Mouse (Mus musculus) right cerebral cortex, adult 2 months (tissue): ENCODE measurements at regions not wholly inside any gene's neighbourhood (a gene's known extent, or its start where the extent isn't known, plus 50 kb on each side); places are given as distances from the start of the nearest gene placed in this dataset.

Source experiments
- DNase-seq, 2 experiments: peaks; one replicate each; pipeline ENCODE4 v3.0.0; 2021 to 2022; ENCODE audit warnings: low spot score in 2 of 2

- DNase-seq: no peak
Measured at GRCm38 (mm10) chr10:44730721-44731120, 202.4 kb upstream of the Prdm1 start.

GRCm38 (mm10) chr10:44728963-44729362 is 200.7 kb upstream of the Prdm1 start:
- no peak for DNase-seq

GRCm38 (mm10) chr10:44724575-44724974 is 196.3 kb upstream of the Prdm1 start:
- no peak for DNase-seq

GRCm38 (mm10) chr10:44723845-44724244 is 195.5 kb upstream of the Prdm1 start:
- DNase-seq: no peak

- no peak for DNase-seq
Measured at GRCm38 (mm10) chr10:44723321-44723720, 195.0 kb upstream of the Prdm1 start.

- DNase-seq: no peak
Measured at GRCm38 (mm10) chr10:44721670-44722069, 193.4 kb upstream of the Prdm1 start.

GRCm38 (mm10) chr10:44716612-44717011 is 188.3 kb upstream of the Prdm1 start:
- no peak for DNase-seq

GRCm38 (mm10) chr10:44715902-44716301 is 187.6 kb upstream of the Prdm1 start:
- DNase-seq: no peak

- no peak for DNase-seq
Measured at GRCm38 (mm10) chr10:44708830-44709229, 180.5 kb upstream of the Prdm1 start.

- no peak for DNase-seq
Measured at GRCm38 (mm10) chr10:44704143-44704542, 175.8 kb upstream of the Prdm1 start.

- DNase-seq: no peak
Measured at GRCm38 (mm10) chr10:44702108-44702507, 173.8 kb upstream of the Prdm1 start.

- DNase-seq: no peak
Measured at GRCm38 (mm10) chr10:44699988-44700537, 171.8 kb upstream of the Prdm1 start.

GRCm38 (mm10) chr10:44697966-44698365 is 169.7 kb upstream of the Prdm1 start:
- no peak for DNase-seq

GRCm38 (mm10) chr10:44696973-44697372 is 168.7 kb upstream of the Prdm1 start:
- no peak for DNase-seq

- DNase-seq: peak; percentile 12 to 13
Measured at GRCm38 (mm10) chr10:44691590-44692327, 163.5 kb upstream of the Prdm1 start.

- no peak for DNase-seq
Measured at GRCm38 (mm10) chr10:44688555-44688954, 160.3 kb upstream of the Prdm1 start.

GRCm38 (mm10) chr10:44686055-44686454 is 157.8 kb upstream of the Prdm1 start:
- no peak for DNase-seq

GRCm38 (mm10) chr10:44685215-44685614 is 156.9 kb upstream of the Prdm1 start:
- peak; percentile 7 to 32 for DNase-seq

GRCm38 (mm10) chr10:44676506-44676905 is 148.2 kb upstream of the Prdm1 start:
- no peak for DNase-seq

GRCm38 (mm10) chr10:44665509-44666144 is 137.3 kb upstream of the Prdm1 start:
- no peak for DNase-seq

GRCm38 (mm10) chr10:44659499-44659898 is 131.2 kb upstream of the Prdm1 start:
- no peak for DNase-seq

GRCm38 (mm10) chr10:44653761-44654160 is 125.5 kb upstream of the Prdm1 start:
- no peak for DNase-seq

GRCm38 (mm10) chr10:44647021-44647420 is 118.7 kb upstream of the Prdm1 start:
- no peak for DNase-seq
